Mouse (Mus musculus) Patski (cell line): Measurements from ENCODE around the gene Tcaf3. TPM values are rescaled to one million over a fixed set of nuclear protein-coding genes. Genes with fewer than 3 reads are reported as not detected.
A peak's percentile ranks its signal among the peaks of the same experiment; 100 is the strongest.

Source experiments
- ATAC-seq: fragments of 100-300 bp; one replicate; pipeline ENCODE4 v1.8.0; 2021
- CTCF ChIA-PET: fragments of 350-600 bp; sonication (Branson Sonifier 250); formaldehyde crosslinking; loops from one replicate; lab custom pipeline; 2022; ENCODE audit warnings: inconsistent platforms; lab: Charles Lee
- POLR2A ChIA-PET: fragments of 350-600 bp; sonication (Branson Sonifier 250); formaldehyde crosslinking; loops from one replicate; lab custom pipeline; 2022; ENCODE audit warnings: antibody characterized with exemption, inconsistent platforms; lab: Charles Lee
- DNase-seq: peaks from one replicate; pipeline ENCODE4 v3.0.0-alpha.2; 2011; ENCODE audit warnings: low read depth, low spot score
- H3K27me3 ChIP-seq: fragments of 371-371 bp; one replicate; pipeline ENCODE4 v1.5.1; 2021
- CTCF ChIP-seq: fragments of 100-300 bp; IDR thresholded peaks from one replicate; pipeline ENCODE4 v1.5.1; 2021
- in situ Hi-C: fragments of 300-500 bp; cut with MboI; formaldehyde crosslinking; loops from 3 replicates; pipeline ENCODE4 v1.11.1; 2018; ENCODE audit warnings: low pct_unique_long_range_greater_than_20kb, mixed read lengths
- polyA plus RNA-seq: library from polyadenylated mRNA; unstranded; gene quantifications from one replicate; pipeline ENCODE4 v1.2.3, GENCODE M21; 2021

Tcaf3 gene
- not detected for polyA plus RNA-seq

GRCm38 (mm10) chr6:42597592-42597991 is at the start of gene Tcaf3:
TSS of gene Tcaf3 (minus strand) at chr6:42597692.
- ATAC-seq = no peak
- in situ Hi-C loops = loop anchor here (25.0 kb wide), 1 partner anchor 985 kb away; the partner anchor contains the start of gene Ephb6
- TF ChIP-seq CTCF = no peak

GRCm38 (mm10) chr6:42644912-42645549 is 47.5 kb upstream of the Tcaf3 start, which contains the start of gene Tcaf2:
TSS of gene Tcaf2 (minus strand) at chr6:42645254.
- in situ Hi-C loops = no loop called here
- ChIA-PET POLR2A (interaction anchor here (0.6 kb wide), 1 partner anchor 9 kb away, joined by 3 read pairs; no protein-coding TSS in a partner anchor), CTCF (interaction anchor here (0.6 to 2.0 kb wide), 8 partner anchors 10 to 215 kb away, joined by 3 to 13 read pairs (median 3); no protein-coding TSS in a partner anchor)
- peak; percentile 56 for DNase-seq
- ATAC-seq = peak; percentile 100
- peak; percentile 95 for TF ChIP-seq CTCF
- H3K27me3 ChIP-seq = no peaks in the 10 kb centered on the region

More at GRCm38 (mm10) chr6:42597592-42597991, at the start of gene Tcaf3:
- POLR2A ChIA-PET = no interaction called here
- CTCF ChIA-PET = interaction anchor here (1.4 kb wide), 1 partner anchor 252 kb away, joined by 3 read pairs; no protein-coding TSS in a partner anchor
- H3K27me3 ChIP-seq = peaks cover 58% of the 10 kb centered on the region
- DNase-seq = no peak

GRCm38 (mm10) chr6:42634393-42634792 is 36.9 kb upstream of the Tcaf3 start:
- CTCF ChIA-PET = no interaction called here
- no peak for ATAC-seq

GRCm38 (mm10) chr6:42631395-42631794 is 33.9 kb upstream of the Tcaf3 start:
- CTCF ChIA-PET = no interaction called here
- POLR2A ChIA-PET = no interaction called here
- peak; percentile 54 for TF ChIP-seq CTCF
- in situ Hi-C loops = no loop called here
- ATAC-seq (no peak), DNase-seq (no peak)
- no peaks in the 10 kb centered on the region for H3K27me3 ChIP-seq

More at GRCm38 (mm10) chr6:42634393-42634792, 36.9 kb upstream of the Tcaf3 start:
- H3K27me3 ChIP-seq = no peaks in the 10 kb centered on the region
- in situ Hi-C loops = no loop called here
- POLR2A ChIA-PET = no interaction called here
- no peak for TF ChIP-seq CTCF
- no peak for DNase-seq

- peak; percentile 28 for DNase-seq
- H3K27me3 ChIP-seq = no peaks in the 10 kb centered on the region
- POLR2A ChIA-PET = no interaction called here
- CTCF ChIA-PET = interaction anchor here (1.0 kb wide), 1 partner anchor 34 kb away, joined by 3 read pairs; no protein-coding TSS in a partner anchor
- in situ Hi-C loops = loop anchor here (10.0 kb wide), 2 partner anchors 258 to 678 kb away; no protein-coding TSS in a partner anchor
- ATAC-seq = peak; percentile 97
- no peak for TF ChIP-seq CTCF
These were observed 19.4 kb upstream of the Tcaf3 start for GRCm38 (mm10) chr6:42616904-42617303.

GRCm38 (mm10) chr6:42612218-42612617 is 14.7 kb upstream of the Tcaf3 start:
- ATAC-seq = no peak
- ChIA-PET CTCF (interaction anchor here (0.9 to 2.2 kb wide), 4 partner anchors 10 to 233 kb away, joined by 3 to 8 read pairs (median 4); no protein-coding TSS in a partner anchor), POLR2A (no interaction called here)
- peak; percentile 68 for TF ChIP-seq CTCF
- in situ Hi-C loops = loop anchor here (10.0 kb wide), 2 partner anchors 263 to 683 kb away; no protein-coding TSS in a partner anchor
- DNase-seq = no peak
- peaks cover 8% of the 10 kb centered on the region for H3K27me3 ChIP-seq

GRCm38 (mm10) chr6:42610954-42611522 is 13.5 kb upstream of the Tcaf3 start:
- DNase-seq = no peak
- in situ Hi-C loops = loop anchor here (10.0 kb wide), 2 partner anchors 264 to 684 kb away; no protein-coding TSS in a partner anchor

GRCm38 (mm10) chr6:42593138-42593882 is 4.2 kb downstream of the Tcaf3 start:
- ChIA-PET POLR2A (no interaction called here), CTCF (interaction anchor here (1.2 to 1.5 kb wide), 2 partner anchors 9 to 336 kb away, joined by 3 to 6 read pairs; no protein-coding TSS in a partner anchor)
- H3K27me3 ChIP-seq = peaks cover 63% of the 10 kb centered on the region
- TF ChIP-seq CTCF = no peak
- in situ Hi-C loops = loop anchor here (25.0 kb wide), 1 partner anchor 981 kb away; the partner anchor contains the start of gene Ephb6
- ATAC-seq (no peak), DNase-seq (no peak)

More at GRCm38 (mm10) chr6:42610954-42611522, 13.5 kb upstream of the Tcaf3 start:
- no peak for TF ChIP-seq CTCF
- POLR2A ChIA-PET = no interaction called here
- ATAC-seq = no peak
- peaks cover 16% of the 10 kb centered on the region for H3K27me3 ChIP-seq
- CTCF ChIA-PET = interaction anchor here (0.9 to 2.2 kb wide), 3 partner anchors 9 to 234 kb away, joined by 3 to 8 read pairs (median 3); no protein-coding TSS in a partner anchor

- POLR2A ChIA-PET = interaction anchor here (0.6 kb wide), 1 partner anchor 279 kb away, joined by 3 read pairs; no protein-coding TSS in a partner anchor
- in situ Hi-C loops = loop anchor here (10.0 to 25.0 kb wide), 3 partner anchors 332 to 974 kb away; partner anchors contain the start of gene Ephb6
These were observed 10.9 kb downstream of the Tcaf3 start for GRCm38 (mm10) chr6:42586569-42586968.

More at GRCm38 (mm10) chr6:42586569-42586968, 10.9 kb downstream of the Tcaf3 start:
- ATAC-seq = no peak
- H3K27me3 ChIP-seq = peaks cover 24% of the 10 kb centered on the region
- no peak for TF ChIP-seq CTCF
- no peak for DNase-seq
- CTCF ChIA-PET = interaction anchor here (0.8 to 1.4 kb wide), 2 partner anchors 16 to 238 kb away, joined by 4 to 6 read pairs; no protein-coding TSS in a partner anchor
